Mouse (Mus musculus) mammary gland, adult 2 months (tissue): ENCODE data around the gene Gm3278. TPM values are rescaled to one million over a fixed set of nuclear protein-coding genes. Genes with fewer than 3 reads are reported as not detected.

Experiments used
- polyA plus RNA-seq: library from polyadenylated mRNA; depleted of rRNA; stranded (reverse); fragments of >200 nt; gene quantifications from 2 replicates; pipeline ENCODE4 v1.2.3, GENCODE M21; 2012; ENCODE audit warnings: low replicate concordance; rRNA removed

The Gm3278 gene
- polyA plus RNA-seq, result not detected in 2 replicates

DNA sequence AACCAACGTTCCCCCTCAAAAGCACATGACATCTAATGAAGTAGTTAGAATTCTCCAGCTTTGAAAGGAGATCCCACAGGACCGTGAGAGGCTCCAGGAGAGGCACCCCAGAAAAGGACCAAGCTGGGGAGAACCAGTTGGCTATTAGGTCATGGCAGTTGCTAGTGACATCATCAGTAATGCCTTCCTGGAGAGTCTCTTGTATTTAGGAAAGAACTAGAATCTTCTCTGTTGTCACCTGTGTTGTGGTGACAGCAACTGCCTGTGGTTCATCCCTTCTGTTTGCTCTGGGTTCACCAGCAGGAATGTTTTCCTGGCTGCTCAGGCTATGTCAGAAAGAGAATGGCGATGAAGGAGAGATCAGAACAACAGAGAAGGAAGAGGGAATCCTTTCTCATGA, at the start of gene Gm3278:
TSS of gene Gm3278 (plus strand) at position 301 of the 400 bp plus-strand sequence.

DNA sequence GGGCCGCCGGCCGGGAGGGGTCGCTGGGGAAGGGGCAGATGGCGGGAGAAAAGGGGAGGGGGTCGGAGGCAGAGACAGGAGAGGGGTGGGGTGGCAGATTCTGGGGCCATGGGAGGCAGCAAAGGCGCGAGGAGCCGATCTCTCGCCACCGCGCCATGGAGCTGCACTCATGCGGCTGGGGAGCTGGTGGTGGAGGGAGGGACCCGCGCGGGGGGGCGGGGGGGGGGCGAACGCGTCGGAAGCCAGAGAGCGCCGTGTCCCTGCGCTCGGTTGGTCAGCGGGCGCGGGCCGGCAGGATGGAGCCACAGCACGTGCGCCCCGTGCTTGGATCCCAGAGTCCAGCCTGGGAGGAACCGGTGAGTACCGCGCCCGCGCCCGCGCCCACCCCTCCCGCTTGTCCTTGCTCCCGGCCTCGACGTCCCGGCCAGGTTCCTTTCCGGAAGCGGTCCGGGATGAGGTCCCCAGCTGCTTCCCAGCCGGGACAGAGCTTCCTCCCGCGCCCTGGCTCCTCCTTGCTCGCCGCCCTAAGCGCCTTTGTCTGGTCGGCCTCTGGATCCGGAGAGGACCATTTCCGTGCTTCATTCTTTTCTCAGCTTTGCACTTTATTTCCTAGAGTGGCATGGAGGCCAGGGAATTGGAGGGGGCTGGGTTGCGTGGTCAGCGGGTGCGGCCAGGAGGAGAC, 36.8 kb upstream of the Gm3278 start, which contains the start of gene Gm3264:
TSS of gene Gm3264 (plus strand) at position 278 of the 682 bp plus-strand sequence.

Other genes starting within 250 kb of the Gm3278 start
- 0.10 TPM in 1 of 2 replicates, not detected in the other for gene Gm3239, start 228.2 kb upstream of the Gm3278 start, polyA plus RNA-seq
- not detected in 2 replicates for gene Gm7876, start 183.2 kb upstream of the Gm3278 start, polyA plus RNA-seq
- gene Gm3252, start 165.6 kb upstream of the Gm3278 start, polyA plus RNA-seq, result 0.27 TPM in 1 of 2 replicates, not detected in the other
- not detected in 2 replicates for gene Gm9602, start 116.1 kb upstream of the Gm3278 start, polyA plus RNA-seq
- not detected in 2 replicates for gene Gm3269, start 54.3 kb upstream of the Gm3278 start, polyA plus RNA-seq
- not detected in 2 replicates for gene Gm3264, start 36.8 kb upstream of the Gm3278 start, polyA plus RNA-seq
- not detected in 2 replicates for gene Gm8297, start 91.5 kb downstream of the Gm3278 start, polyA plus RNA-seq
- gene Gm3298, start 123.5 kb downstream of the Gm3278 start, polyA plus RNA-seq, result not detected in 2 replicates
- gene 4930555G01Rik, start 158.2 kb downstream of the Gm3278 start, polyA plus RNA-seq, result not detected in 2 replicates
- 0.29 TPM in 1 of 2 replicates, not detected in the other for gene Gm8281, start 178.6 kb downstream of the Gm3278 start, polyA plus RNA-seq
- gene Gm8279, start 239.1 kb downstream of the Gm3278 start, polyA plus RNA-seq, result not detected in 2 replicates